Mouse (Mus musculus): ENCODE results near the gene Snai1.

- TF ChIP-seq CTCF (conservative IDR thresholded peaks at IDR 0.05; ENCODE audit: low read length) (no peak), POU5F1 (IDR thresholded peaks at IDR 0.05; ENCODE audit: borderline replicate concordance, low read length) (no peak), NANOG (IDR thresholded peaks at IDR 0.05; ENCODE audit: borderline replicate concordance, low read length) (no peak)
Observed at GRCm38 (mm10) chr2:167544004-167544356, 6.0 kb downstream of the Snai1 start.

All from E14TG2a.4 (cell line).